Mouse (Mus musculus): ENCODE data around the gene Col18a1. TPM values are rescaled to one million over a fixed set of nuclear protein-coding genes. Genes with fewer than 3 reads are reported as not detected.
"Not testable (repeated sequence)": the region's sequence is repeated elsewhere in the genome, so short reads cannot be mapped to it uniquely, and the experiment has no call there.

Col18a1 gene
- polyA plus RNA-seq, 1 experiment from 2014 or later, result 51.2 TPM

GRCm38 (mm10) chr10:77146901-77147463, 19.4 kb downstream of the Col18a1 start:
- Histone ChIP-seq H3K4me1 (replicated peaks; ENCODE audit: control insufficient read depth, insufficient read depth, low read length) (peaks cover 21% of the 10 kb centered on the region), H3K36me3 (replicated peaks; ENCODE audit: control insufficient read depth, insufficient read depth) (no peaks in the 10 kb centered on the region), H3K9ac (no peak overlapping the region), H3K9me3 (ENCODE audit: control insufficient read depth, low read length) (no peaks in the 10 kb centered on the region), H3K27me3 (ENCODE audit: control insufficient read depth, insufficient read depth, low read length) (no peaks in the 10 kb centered on the region), H3K4me3 (replicated peaks; ENCODE audit: low read length) (no peak overlapping the region), H3K4me2 (replicated peaks) (no peak overlapping the region), H3K27ac (no peak overlapping the region)
- ATAC-seq (ENCODE audit: low FRiP score) (no peak), DNase-seq (ENCODE audit: low spot score) (no peak)
- WGBS, result 62% methylated on average over 4 of the region's 4 CpGs

- peaks cover 11% of the 10 kb centered on the region for H3K4me1 ChIP-seq (replicated peaks; ENCODE audit: control insufficient read depth, insufficient read depth, low read length)
- no peaks in the 10 kb centered on the region for H3K9me3 ChIP-seq (ENCODE audit: control insufficient read depth, low read length)
- H3K9ac ChIP-seq, result no peak overlapping the region
- WGBS, result 61% methylated on average over 1 of the region's 1 CpGs
- DNase-seq (ENCODE audit: low spot score), result no peak
- no peak overlapping the region for H3K27ac ChIP-seq
- H3K27me3 ChIP-seq (ENCODE audit: control insufficient read depth, insufficient read depth, low read length), result no peaks in the 10 kb centered on the region
- no peak overlapping the region for H3K4me2 ChIP-seq (replicated peaks)
- no peaks in the 10 kb centered on the region for H3K36me3 ChIP-seq (replicated peaks; ENCODE audit: control insufficient read depth, insufficient read depth)
- no peak overlapping the region for H3K4me3 ChIP-seq (replicated peaks; ENCODE audit: low read length)
- no peak for ATAC-seq (ENCODE audit: low FRiP score)
Observed at GRCm38 (mm10) chr10:77145946-77146345, 20.4 kb downstream of the Col18a1 start.

GRCm38 (mm10) chr10:77144372-77144771, 22.0 kb downstream of the Col18a1 start:
- Histone ChIP-seq H3K9ac (no peak overlapping the region), H3K4me3 (replicated peaks; ENCODE audit: low read length) (no peak overlapping the region), H3K36me3 (replicated peaks; ENCODE audit: control insufficient read depth, insufficient read depth) (no peaks in the 10 kb centered on the region), H3K9me3 (ENCODE audit: control insufficient read depth, low read length) (no peaks in the 10 kb centered on the region), H3K27me3 (ENCODE audit: control insufficient read depth, insufficient read depth, low read length) (no peaks in the 10 kb centered on the region), H3K27ac (no peak overlapping the region), H3K4me1 (replicated peaks; ENCODE audit: control insufficient read depth, insufficient read depth, low read length) (no peaks in the 10 kb centered on the region), H3K4me2 (replicated peaks) (no peak overlapping the region)
- no peak for DNase-seq (ENCODE audit: low spot score)
- 95% methylated on average over 2 of the region's 2 CpGs for WGBS
- ATAC-seq (ENCODE audit: low FRiP score), result no peak

GRCm38 (mm10) chr10:77142328-77142727, 24.0 kb downstream of the Col18a1 start:
- Histone ChIP-seq H3K27ac (no peak overlapping the region), H3K4me2 (replicated peaks) (no peak overlapping the region), H3K27me3 (ENCODE audit: control insufficient read depth, insufficient read depth, low read length) (no peaks in the 10 kb centered on the region), H3K9me3 (ENCODE audit: control insufficient read depth, low read length) (no peaks in the 10 kb centered on the region), H3K9ac (no peak overlapping the region), H3K4me1 (replicated peaks; ENCODE audit: control insufficient read depth, insufficient read depth, low read length) (no peaks in the 10 kb centered on the region), H3K36me3 (replicated peaks; ENCODE audit: control insufficient read depth, insufficient read depth) (no peaks in the 10 kb centered on the region), H3K4me3 (replicated peaks; ENCODE audit: low read length) (no peak overlapping the region)
- DNase-seq (ENCODE audit: low spot score) (no peak), ATAC-seq (ENCODE audit: low FRiP score) (no peak)
- WGBS, result 82% methylated on average over 2 of the region's 2 CpGs

GRCm38 (mm10) chr10:77138304-77138703, 28.0 kb downstream of the Col18a1 start:
- no peak overlapping the region for H3K27ac ChIP-seq
- no peaks in the 10 kb centered on the region for H3K27me3 ChIP-seq (ENCODE audit: control insufficient read depth, insufficient read depth, low read length)
- no peak overlapping the region for H3K4me3 ChIP-seq (replicated peaks; ENCODE audit: low read length)
- H3K4me2 ChIP-seq (replicated peaks), result no peak overlapping the region
- ATAC-seq (ENCODE audit: low FRiP score) (no peak), DNase-seq (ENCODE audit: low spot score) (no peak)
- no peaks in the 10 kb centered on the region for H3K9me3 ChIP-seq (ENCODE audit: control insufficient read depth, low read length)
- no peaks in the 10 kb centered on the region for H3K36me3 ChIP-seq (replicated peaks; ENCODE audit: control insufficient read depth, insufficient read depth)
- no peak overlapping the region for H3K9ac ChIP-seq
- H3K4me1 ChIP-seq (replicated peaks; ENCODE audit: control insufficient read depth, insufficient read depth, low read length), result no peaks in the 10 kb centered on the region; the same call in 1 of the 2 replicates

- Histone ChIP-seq H3K36me3 (replicated peaks; ENCODE audit: control insufficient read depth, insufficient read depth) (no peaks in the 10 kb centered on the region), H3K9me3 (ENCODE audit: control insufficient read depth, low read length) (no peaks in the 10 kb centered on the region), H3K4me1 (replicated peaks; ENCODE audit: control insufficient read depth, insufficient read depth, low read length) (peaks cover 7% of the 10 kb centered on the region), H3K4me3 (replicated peaks; ENCODE audit: low read length) (no peak overlapping the region), H3K9ac (no peak overlapping the region), H3K27me3 (ENCODE audit: control insufficient read depth, insufficient read depth, low read length) (no peaks in the 10 kb centered on the region), H3K4me2 (replicated peaks) (no peak overlapping the region), H3K27ac (no peak overlapping the region)
- WGBS, result 92% methylated on average over 6 of the region's 6 CpGs
- ATAC-seq (ENCODE audit: low FRiP score) (no peak), DNase-seq (ENCODE audit: low spot score) (no peak)
Observed at GRCm38 (mm10) chr10:77136205-77136604, 30.1 kb downstream of the Col18a1 start.

- WGBS, result 94% methylated on average over 5 of the region's 5 CpGs
- DNase-seq (ENCODE audit: low spot score) (no peak), ATAC-seq (ENCODE audit: low FRiP score) (no peak)
- Histone ChIP-seq H3K36me3 (replicated peaks; ENCODE audit: control insufficient read depth, insufficient read depth) (no peaks in the 10 kb centered on the region), H3K27ac (no peak overlapping the region), H3K9ac (no peak overlapping the region), H3K4me2 (replicated peaks) (no peak overlapping the region), H3K27me3 (ENCODE audit: control insufficient read depth, insufficient read depth, low read length) (no peaks in the 10 kb centered on the region), H3K9me3 (ENCODE audit: control insufficient read depth, low read length) (no peaks in the 10 kb centered on the region), H3K4me1 (replicated peaks; ENCODE audit: control insufficient read depth, insufficient read depth, low read length) (peaks cover 7% of the 10 kb centered on the region), H3K4me3 (replicated peaks; ENCODE audit: low read length) (no peak overlapping the region)
Observed at GRCm38 (mm10) chr10:77135274-77135829, 31.0 kb downstream of the Col18a1 start.

GRCm38 (mm10) chr10:77134807-77135152, 31.6 kb downstream of the Col18a1 start:
- not testable (repeated sequence) for H3K27me3 ChIP-seq (ENCODE audit: control insufficient read depth, insufficient read depth, low read length); H3K36me3 ChIP-seq (replicated peaks; ENCODE audit: control insufficient read depth, insufficient read depth); H3K4me3 ChIP-seq (replicated peaks; ENCODE audit: low read length); H3K27ac ChIP-seq; ATAC-seq (ENCODE audit: low FRiP score); H3K4me1 ChIP-seq (replicated peaks; ENCODE audit: control insufficient read depth, insufficient read depth, low read length); H3K4me2 ChIP-seq (replicated peaks); H3K9me3 ChIP-seq (ENCODE audit: control insufficient read depth, low read length); DNase-seq (ENCODE audit: low spot score); H3K9ac ChIP-seq
- WGBS, result 50% methylated on average over 6 of the region's 6 CpGs

- DNase-seq (ENCODE audit: low spot score), result no peak
- peaks cover 10% of the 10 kb centered on the region for H3K4me1 ChIP-seq (replicated peaks; ENCODE audit: control insufficient read depth, insufficient read depth, low read length)
- no peak overlapping the region for H3K9ac ChIP-seq
- 42% methylated on average over 13 of the region's 13 CpGs for WGBS
- H3K9me3 ChIP-seq (ENCODE audit: control insufficient read depth, low read length), result no peaks in the 10 kb centered on the region
- H3K4me2 ChIP-seq (replicated peaks), result no peak overlapping the region
- no peak overlapping the region for H3K4me3 ChIP-seq (replicated peaks; ENCODE audit: low read length)
- no peak for ATAC-seq (ENCODE audit: low FRiP score)
- H3K27me3 ChIP-seq (ENCODE audit: control insufficient read depth, insufficient read depth, low read length), result no peaks in the 10 kb centered on the region
- H3K36me3 ChIP-seq (replicated peaks; ENCODE audit: control insufficient read depth, insufficient read depth), result no peaks in the 10 kb centered on the region
- H3K27ac ChIP-seq, result no peak overlapping the region
Observed at GRCm38 (mm10) chr10:77133951-77134806, 32.2 kb downstream of the Col18a1 start.

All from hindbrain, embryonic 14.5 days (tissue).